Mouse (Mus musculus) lung, postnatal 4 days (tissue): ENCODE measurements around the gene Afap1.

ENCODE experiments used
- DNase-seq, 2 experiments: peaks; one replicate each; pipeline ENCODE4 v3.0.0; 2021

Gene Afap1

DNA sequence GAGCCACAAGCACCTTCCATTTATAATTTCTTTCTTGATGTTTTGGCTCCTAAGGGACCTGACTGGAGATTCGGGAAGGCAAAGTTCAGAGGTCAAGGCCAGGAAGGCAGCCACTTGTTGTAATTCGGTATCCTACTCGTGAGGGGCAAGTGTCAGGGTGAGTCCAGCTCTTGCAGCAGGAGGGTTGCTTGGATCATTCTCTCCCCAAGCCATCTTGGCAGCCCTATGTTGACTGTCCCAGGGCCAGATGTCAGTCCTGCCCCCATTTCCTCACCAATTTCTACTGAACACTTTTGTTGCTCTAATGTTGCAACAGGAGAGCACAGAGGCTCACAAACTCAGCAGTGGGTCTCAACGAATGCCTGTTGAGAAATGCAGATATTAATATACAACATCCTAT lies 5.0 kb downstream of the Afap1 start:
- DNase-seq, result peak in 1 of 2 experiments; percentile 31

GRCm38 (mm10) chr5:35898994-35899393 lies 5.9 kb downstream of the Afap1 start:
- no peak for DNase-seq

DNA sequence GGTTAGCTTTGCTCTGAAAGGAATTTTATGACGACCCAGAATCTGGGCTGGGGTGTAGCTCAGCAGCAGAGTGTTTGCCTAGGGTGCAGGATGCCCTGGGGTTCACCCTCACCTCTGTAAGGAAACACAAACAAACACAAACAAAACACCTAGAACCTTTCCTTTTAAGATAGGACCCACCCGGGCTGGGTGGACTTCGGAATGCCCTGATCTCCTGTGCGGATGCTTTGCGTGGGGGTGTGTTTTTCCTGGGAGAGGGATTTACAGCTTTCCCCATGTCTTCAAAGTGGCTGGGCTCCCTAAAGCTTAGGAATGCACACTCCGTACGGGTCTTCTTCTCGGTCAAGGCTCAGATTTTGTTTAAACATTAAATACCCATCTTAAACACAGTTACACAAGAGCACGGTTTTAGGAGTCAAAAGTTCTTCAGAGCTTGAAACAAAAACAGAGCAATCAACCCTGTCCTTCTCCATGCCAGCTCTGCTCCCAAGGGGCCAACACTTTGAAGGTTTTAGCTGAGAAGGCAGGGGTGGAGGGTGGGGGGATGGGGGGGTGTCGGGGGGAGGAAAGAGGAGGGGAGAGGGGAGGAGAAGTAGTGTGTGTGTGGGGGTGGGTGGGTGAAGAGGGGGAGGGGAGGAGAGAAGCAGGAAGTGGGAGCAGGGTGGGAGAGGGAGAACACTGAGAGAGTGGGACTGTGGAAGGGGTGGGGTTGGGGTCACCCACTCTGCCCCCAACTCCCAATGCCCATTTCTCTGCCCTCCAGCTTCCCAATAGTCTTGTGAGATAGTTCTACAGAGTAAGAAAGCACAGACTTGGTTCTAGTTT lies 7.5 kb downstream of the Afap1 start:
- no peak for DNase-seq

GRCm38 (mm10) chr5:35901226-35901809 lies 8.2 kb downstream of the Afap1 start:
- DNase-seq, result peak in 1 of 2 experiments; percentile 67

GRCm38 (mm10) chr5:35903456-35903855 lies 10.3 kb downstream of the Afap1 start:
- no peak for DNase-seq

DNA sequence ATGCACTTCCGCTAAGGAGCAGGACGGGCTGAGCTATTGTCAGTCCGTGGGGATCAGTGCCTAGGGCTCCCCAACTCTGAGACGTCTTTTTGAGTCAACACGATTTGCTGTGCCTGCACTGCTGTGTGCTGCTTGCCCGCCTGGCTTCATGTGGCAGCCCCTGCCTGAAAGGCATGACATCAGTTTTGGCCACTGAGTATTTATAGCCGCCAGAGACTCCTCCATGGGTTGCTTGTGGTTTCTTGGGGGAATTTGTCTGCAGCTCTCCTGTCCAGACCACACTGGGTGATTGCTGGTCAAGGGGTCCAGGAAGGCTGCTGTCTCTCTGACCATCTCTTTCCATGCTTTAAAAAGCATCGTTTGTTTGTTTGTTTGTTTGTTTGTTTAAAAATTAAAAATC lies 12.2 kb downstream of the Afap1 start:
- no peak for DNase-seq

DNA sequence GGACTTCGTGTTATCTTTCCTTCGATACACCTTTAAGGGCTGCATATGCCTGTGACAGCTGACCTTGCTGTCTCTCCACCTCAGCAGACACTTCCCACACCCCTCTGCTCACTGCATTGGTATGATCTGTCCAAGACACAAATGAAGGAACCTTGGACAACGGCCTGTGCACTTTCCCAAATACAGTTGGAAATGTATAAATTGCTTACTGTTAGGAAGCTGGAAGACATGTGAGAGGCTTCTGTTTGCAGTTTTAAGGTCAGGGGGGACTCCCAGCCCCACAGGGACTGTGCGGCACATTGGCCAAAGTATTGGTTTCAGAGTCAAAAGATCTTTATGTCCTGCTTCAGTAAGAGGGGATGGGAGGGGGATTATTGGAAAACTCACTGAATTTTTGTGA lies 14.0 kb downstream of the Afap1 start:
- no peak for DNase-seq

DNA sequence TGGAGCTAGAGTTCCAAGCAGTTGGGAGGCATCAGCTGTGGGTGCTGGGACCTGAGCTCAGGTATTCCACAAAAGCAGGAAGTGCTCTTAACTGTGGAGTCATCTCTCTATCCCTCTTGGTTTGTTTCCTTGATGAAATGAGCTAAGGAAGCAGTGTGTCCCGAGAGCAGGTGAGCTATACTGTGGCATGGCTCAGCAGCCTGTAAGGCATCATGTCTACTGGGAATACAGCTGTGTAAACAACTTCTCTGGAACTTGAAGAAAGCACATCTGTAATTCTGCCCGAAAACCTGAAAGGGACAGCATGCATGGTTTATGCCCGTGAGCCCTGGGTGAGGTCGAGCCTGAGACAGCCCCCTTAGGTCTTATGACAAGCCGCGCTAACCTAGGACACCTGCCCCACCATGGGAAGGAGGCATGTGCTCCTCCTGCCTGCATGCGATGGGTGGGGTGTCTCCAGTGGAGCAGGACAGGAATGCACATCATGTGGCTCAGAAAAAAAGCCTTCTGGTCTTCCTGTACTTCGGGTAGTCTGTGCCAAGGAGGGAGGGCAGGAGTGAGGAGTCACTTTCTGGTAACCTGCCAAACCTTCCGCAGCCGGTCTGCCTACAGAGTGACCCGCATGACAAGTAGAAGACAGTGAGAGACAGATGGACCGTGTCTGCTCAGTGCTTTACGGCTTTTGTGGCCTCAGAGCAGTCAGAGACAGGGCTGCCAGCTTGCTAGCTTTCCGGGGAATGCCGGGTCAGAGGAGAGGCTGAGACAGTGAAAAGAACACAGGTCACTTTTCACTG lies 14.7 kb downstream of the Afap1 start:
- DNase-seq, result peak; percentile 75 to 89

GRCm38 (mm10) chr5:35908626-35909443 lies 15.7 kb downstream of the Afap1 start:
- DNase-seq, result peak in 1 of 2 experiments; percentile 35

DNA sequence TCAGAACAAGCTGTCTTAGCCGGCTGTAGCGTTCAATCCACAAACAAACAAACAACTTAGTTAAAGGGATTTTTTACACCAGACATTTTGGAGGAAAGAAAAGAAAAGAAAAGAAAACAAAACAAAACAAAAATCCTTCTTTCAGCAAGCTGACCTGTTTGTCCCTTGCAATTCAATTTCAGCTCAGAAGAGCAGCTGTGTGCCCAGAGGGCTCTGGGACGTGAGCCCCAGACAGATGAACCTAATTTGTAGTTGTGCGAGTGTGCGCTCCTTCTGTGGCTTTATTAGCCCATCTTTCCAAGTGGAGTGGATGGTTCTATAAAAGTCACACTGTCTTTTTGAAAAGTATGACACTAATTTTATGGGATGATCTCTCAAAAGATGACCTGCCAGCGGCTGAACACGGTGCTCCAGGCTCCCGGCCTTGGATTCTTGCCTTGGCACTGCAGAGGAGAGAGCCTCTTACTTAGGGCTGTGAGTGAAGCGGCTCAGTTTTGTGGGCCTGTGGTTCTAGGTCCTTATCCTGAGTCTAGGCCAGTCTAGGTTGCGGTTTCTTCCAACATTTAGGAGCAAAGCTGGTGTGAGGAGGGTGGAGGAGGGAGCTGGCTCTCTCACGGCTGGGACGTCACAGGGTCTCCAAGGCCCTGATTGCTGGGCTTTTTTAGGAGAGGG lies 22.6 kb downstream of the Afap1 start:
- no peak for DNase-seq

- DNase-seq, result no peak
Measured at GRCm38 (mm10) chr5:35916666-35917065, 23.5 kb downstream of the Afap1 start.

DNA sequence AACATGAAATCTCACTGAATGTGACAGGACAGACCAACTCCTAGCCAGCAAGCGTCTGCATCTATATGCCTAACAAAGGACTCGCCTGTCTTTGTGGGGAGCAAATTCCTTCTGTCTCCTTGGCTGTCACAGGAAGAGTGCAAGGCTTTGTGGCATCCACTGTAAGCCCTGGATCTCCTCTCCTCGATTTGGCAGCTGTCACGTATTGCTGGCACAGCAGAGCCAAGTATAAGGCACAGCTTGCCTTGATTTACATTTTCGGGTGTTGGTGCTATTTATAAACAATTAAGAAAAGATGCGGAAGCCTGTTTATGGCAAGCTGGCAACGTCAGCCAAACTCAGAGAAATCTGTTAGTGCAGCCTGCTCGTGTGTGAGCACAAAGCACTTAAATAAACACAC lies 25.3 kb downstream of the Afap1 start:
- DNase-seq, result peak in 1 of 2 experiments; percentile 65

DNA sequence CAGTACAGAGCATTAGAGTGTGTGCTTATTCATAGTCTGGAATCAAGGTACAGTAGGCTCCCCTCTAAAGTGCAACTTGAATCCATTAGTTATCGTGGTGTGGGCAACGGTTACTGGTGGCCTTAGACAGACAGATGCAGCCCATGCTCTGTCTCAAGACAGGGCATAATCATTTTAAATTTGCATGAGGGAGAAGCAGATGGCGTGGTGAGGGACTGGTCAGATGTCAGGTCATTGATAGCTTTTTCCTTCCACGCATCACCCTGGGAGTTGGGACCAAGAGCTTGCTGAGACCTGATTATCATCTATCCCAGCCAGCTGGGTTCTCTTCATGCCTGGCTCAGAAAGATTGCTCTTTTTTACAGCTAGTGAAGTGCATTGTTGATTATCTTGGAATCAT lies 27.0 kb downstream of the Afap1 start:
- no peak for DNase-seq

GRCm38 (mm10) chr5:35920557-35920956 lies 27.4 kb downstream of the Afap1 start:
- no peak for DNase-seq

DNA sequence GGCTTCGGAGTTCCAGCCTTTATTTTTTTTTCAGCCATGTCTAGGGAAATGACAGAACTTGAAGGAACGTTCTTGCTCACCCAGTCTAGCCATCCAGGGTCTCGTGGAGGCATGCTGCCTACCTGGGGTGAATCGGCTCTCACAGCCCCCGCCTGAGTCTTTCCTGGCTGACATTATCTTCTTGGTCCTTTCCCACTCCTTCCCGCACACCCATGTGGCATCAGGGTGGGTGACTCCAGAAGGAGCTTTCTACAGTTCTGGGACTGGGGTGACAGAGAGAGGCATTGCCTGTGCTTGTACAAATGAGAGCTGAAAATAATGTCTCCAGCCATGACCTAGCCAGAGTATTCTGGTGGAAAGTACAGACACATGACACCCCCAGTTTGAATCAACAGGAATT lies 28.0 kb downstream of the Afap1 start:
- DNase-seq, result no peak

DNA sequence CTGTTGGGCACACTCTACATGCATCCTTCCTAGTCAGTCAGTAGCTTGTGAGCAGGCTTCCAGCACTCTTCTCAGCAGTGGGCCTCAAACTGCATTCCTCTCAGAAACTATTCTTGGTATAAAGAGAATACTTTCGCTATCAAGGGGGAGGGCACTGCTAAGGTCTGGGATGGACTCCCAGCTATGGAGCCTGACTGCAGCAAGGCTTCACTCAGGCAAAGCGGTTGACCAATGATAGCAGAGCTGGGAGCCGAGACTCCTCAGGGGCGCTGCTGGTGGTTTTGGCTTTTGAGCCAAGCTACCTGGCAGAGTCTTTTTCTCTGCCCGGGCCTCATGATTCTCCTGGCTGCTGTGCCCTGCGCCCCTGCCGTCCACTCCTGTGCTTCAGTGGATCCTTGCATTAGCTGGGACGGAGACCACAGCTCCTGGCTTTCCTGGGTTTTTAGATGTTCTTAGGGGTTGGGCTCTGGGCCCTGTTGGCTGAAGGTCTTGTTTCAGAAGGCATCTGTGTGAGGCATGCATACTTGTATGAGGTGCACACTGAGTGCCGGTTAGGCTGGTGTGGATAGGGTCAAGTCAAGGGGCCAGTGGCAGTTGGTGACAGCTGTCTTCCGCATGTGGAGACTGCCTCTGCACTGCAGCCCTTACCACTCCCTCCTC lies 28.6 kb downstream of the Afap1 start:
- peak; percentile 70 to 87 for DNase-seq

GRCm38 (mm10) chr5:35923448-35923847 lies 30.3 kb downstream of the Afap1 start:
- no peak for DNase-seq

DNA sequence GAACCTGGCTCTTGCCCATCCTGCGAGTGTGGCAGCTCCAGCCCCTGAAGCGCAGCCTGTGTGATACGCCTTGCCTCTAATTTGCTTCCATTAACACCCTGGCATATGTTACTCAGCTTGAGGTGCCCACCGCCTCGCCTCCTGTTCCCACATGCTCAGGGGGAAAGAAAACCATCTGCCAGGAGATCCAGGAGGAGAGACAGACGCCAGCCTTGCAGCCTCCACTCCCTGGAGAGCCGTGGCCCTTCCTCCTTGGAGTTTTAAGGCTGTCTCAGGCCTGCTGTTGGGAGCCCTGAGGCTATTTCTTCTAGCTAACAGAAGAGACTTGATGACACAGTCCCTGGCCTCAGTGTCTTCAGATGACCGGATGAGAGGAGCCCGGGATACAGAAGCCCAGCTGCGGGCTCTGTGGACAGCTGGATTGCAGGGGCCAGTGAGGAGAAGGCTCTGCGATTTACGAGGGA lies 32.1 kb downstream of the Afap1 start:
- DNase-seq, result no peak

- DNase-seq, result no peak
Measured at GRCm38 (mm10) chr5:35926511-35926910, 33.4 kb downstream of the Afap1 start.

- DNase-seq, result no peak
Measured at GRCm38 (mm10) chr5:35931296-35931695, 38.2 kb downstream of the Afap1 start.

DNA sequence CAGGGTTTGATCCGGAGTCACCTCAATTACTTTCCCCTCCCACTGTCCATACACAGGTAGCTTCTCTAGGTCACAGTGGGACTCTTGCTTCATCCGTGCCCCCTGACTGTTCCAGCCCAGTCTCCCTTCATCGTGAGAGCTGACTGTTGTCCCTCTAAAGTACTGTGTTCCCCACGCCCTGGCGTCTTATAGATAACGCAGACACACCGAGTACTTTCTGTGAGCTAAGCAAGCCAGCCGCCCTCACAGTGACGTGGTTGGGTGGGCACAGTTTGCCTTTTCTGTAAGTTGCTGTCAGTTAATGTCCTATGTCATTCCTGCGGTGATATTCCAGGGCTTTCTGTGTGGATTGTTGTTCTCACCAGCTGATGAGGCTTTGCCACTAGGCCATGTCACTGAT lies 39.9 kb downstream of the Afap1 start:
- no peak for DNase-seq

GRCm38 (mm10) chr5:35935939-35936338 lies 42.8 kb downstream of the Afap1 start:
- DNase-seq, result no peak
